Mouse (Mus musculus): ENCODE results near the gene Mafg. TPM values are rescaled to one million over a fixed set of nuclear protein-coding genes. Genes with fewer than 3 reads are reported as not detected.

The Mafg gene
- total and polyA plus RNA-seq, 3 experiments: 17.0 to 63.7 (median 29.3) TPM

DNA sequence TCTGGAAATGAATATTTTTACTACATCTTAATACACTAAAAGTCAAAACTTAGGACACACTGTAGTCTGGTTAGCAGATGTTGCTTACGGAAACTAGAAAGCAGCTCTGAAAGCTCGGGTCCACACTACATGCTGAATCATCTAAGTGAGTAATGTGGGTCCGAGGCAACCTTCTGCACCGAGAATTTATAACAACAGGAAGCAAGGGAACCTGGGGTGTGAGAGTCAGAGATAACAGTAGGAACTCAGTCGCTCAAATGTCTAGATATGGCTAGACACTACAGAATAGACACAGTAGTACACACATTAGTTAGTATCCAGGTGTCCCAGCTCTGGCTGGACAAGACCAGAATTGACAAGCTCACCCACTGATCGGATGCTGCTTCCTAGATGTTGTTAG, 44.9 kb downstream of the Mafg start:
- Histone ChIP-seq H3K36me3 (replicated peaks in 1 of 2; ENCODE audit: control insufficient read depth in 1 of 2, insufficient read depth in 1 of 2, low read length in 1 of 2) (peaks cover 67 to 91% of the 10 kb centered on the region in 2 experiments), H3K79me2 (replicated peaks; ENCODE audit: control insufficient read depth, extremely low read depth, insufficient read depth, poor library complexity, severe bottlenecking) (peaks cover 15% of the 10 kb centered on the region), H3K9me3 (replicated peaks; ENCODE audit: low read length) (peaks cover 4% of the 10 kb centered on the region), H3K9ac (ENCODE audit: insufficient read depth, low read depth) (no peak overlapping the region), H3K4me2 (ENCODE audit: insufficient read depth, low read depth, poor library complexity, severe bottlenecking) (no peak overlapping the region), H3K27me3 (replicated peaks) (no peaks in the 10 kb centered on the region), H3K27ac (ENCODE audit: insufficient read depth, low read depth) (no peak overlapping the region), H3K4me3 (replicated peaks in 1 of 3; ENCODE audit: low read depth in 2 of 3, low read length in 2 of 3, poor library complexity in 1 of 3) (no peak overlapping the region), H3K4me1 (ENCODE audit: control insufficient read depth in 1 of 2, insufficient read depth in 2 of 2) (peaks cover 0 to 2% of the 10 kb centered on the region in 2 experiments; a peak in 1 of 4 replicates)
- TF ChIP-seq MAX (IDR thresholded peaks at IDR 0.05; ENCODE audit: low read length) (no peak), USF2 (conservative IDR thresholded peaks at IDR 0.05; ENCODE audit: low read depth, low read length) (no peak), IRF4 (IDR thresholded peaks at IDR 0.05; ENCODE audit: low read depth, low read length) (no peak), ZKSCAN1 (IDR thresholded peaks at IDR 0.05; ENCODE audit: borderline replicate concordance, low read depth, low read length) (no peak), UBTF (IDR thresholded peaks at IDR 0.05; ENCODE audit: low read depth, low read length) (no peak), MAZ (IDR thresholded peaks at IDR 0.05; ENCODE audit: low read depth, low read length) (no peak), ZMIZ1 (IDR thresholded peaks at IDR 0.05; ENCODE audit: low read depth, low read length) (no peak), HCFC1 (IDR thresholded peaks at IDR 0.05; ENCODE audit: low read depth, low read length) (no peak), POLR2AphosphoS2 (IDR thresholded peaks at IDR 0.05; ENCODE audit: low read depth, low read length) (no peak), USF1 (IDR thresholded peaks at IDR 0.05; ENCODE audit: low read depth, low read length) (no peak), RAD21 (IDR thresholded peaks at IDR 0.05; ENCODE audit: low read depth, low read length) (no peak), MAFK (IDR thresholded peaks at IDR 0.05; ENCODE audit: insufficient replicate concordance, low read length) (no peak), NRF1 (IDR thresholded peaks at IDR 0.05; ENCODE audit: low read depth, low read length) (no peak), E2F4 (IDR thresholded peaks at IDR 0.05; ENCODE audit: insufficient replicate concordance, low read depth, low read length) (no peak), RCOR1 (conservative IDR thresholded peaks at IDR 0.05; ENCODE audit: low read depth, low read length) (no peak), SIN3A (IDR thresholded peaks at IDR 0.05; ENCODE audit: low read length) (no peak), EP300 (IDR thresholded peaks at IDR 0.05; ENCODE audit: low read length) (no peak), POLR2A (IDR thresholded peaks at IDR 0.05; ENCODE audit: low read depth, low read length) (no peak), SMC3 (IDR thresholded peaks at IDR 0.05; ENCODE audit: low read depth, low read length) (no peak), NELFE (IDR thresholded peaks at IDR 0.05; ENCODE audit: low read depth, low read length) (no peak)
- DNase-seq (ENCODE audit: extremely low read depth): no peak
- dilution Hi-C loops (cut with MboI; ENCODE audit: extremely low pct_ligation_motif_present, extremely low pct_unique_long_range_greater_than_20kb, low sequenced_read_pairs) (no loop called here), in situ Hi-C loops (cut with MboI; ENCODE audit: low pct_ligation_motif_present, low pct_unique_long_range_greater_than_20kb, low sequenced_read_pairs) (no loop called here)

DNA sequence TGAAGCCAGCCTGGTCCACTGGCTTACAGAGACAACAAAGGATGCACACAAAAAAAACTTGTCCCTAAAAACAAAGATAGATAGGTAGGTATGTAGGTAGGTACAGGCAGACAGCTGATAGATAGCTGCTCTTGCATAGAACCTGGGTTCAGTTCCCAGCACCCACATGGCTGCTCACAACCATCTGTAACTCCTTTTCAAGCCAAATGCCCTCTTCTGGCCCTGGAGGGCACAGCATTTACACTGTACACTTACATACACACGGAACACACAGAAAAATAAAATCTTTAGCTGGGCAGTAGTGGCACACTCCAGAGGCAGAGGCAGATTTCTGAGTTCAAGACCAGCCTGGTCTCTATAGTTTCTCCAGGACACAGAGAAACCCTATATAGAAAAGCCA, 49.5 kb downstream of the Mafg start:
- H3K79me2 ChIP-seq (replicated peaks; ENCODE audit: control insufficient read depth, extremely low read depth, insufficient read depth, poor library complexity, severe bottlenecking): peaks cover 24% of the 10 kb centered on the region
- dilution Hi-C loops (cut with MboI; ENCODE audit: extremely low pct_ligation_motif_present, extremely low pct_unique_long_range_greater_than_20kb, low sequenced_read_pairs) (no loop called here), in situ Hi-C loops (cut with MboI; ENCODE audit: low pct_ligation_motif_present, low pct_unique_long_range_greater_than_20kb, low sequenced_read_pairs) (no loop called here)
- peaks cover 47 to 63% of the 10 kb centered on the region in 2 experiments for H3K36me3 ChIP-seq (replicated peaks in 1 of 2; ENCODE audit: control insufficient read depth in 1 of 2, insufficient read depth in 1 of 2, low read length in 1 of 2)
- H3K9ac ChIP-seq (ENCODE audit: insufficient read depth, low read depth): no peak overlapping the region
- TF ChIP-seq POLR2A (IDR thresholded peaks at IDR 0.05; ENCODE audit: low read depth, low read length) (no peak), JUND (conservative IDR thresholded peaks at IDR 0.05; ENCODE audit: low read depth, low read length) (no peak), IRF4 (IDR thresholded peaks at IDR 0.05; ENCODE audit: low read depth, low read length) (no peak), CHD2 (IDR thresholded peaks at IDR 0.05; ENCODE audit: low read length) (no peak), NRF1 (IDR thresholded peaks at IDR 0.05; ENCODE audit: low read depth, low read length) (no peak), JUN (IDR thresholded peaks at IDR 0.05; ENCODE audit: insufficient read depth, low read depth, low read length) (no peak), CTCF (conservative IDR thresholded peaks at IDR 0.05 in 1 of 2, IDR thresholded peaks at IDR 0.05 in 1 of 2; ENCODE audit: low read depth in 2 of 2, low read length in 2 of 2) (no peak; a peak in 1 of 4 replicates), USF2 (conservative IDR thresholded peaks at IDR 0.05; ENCODE audit: low read depth, low read length) (no peak), POLR2AphosphoS2 (IDR thresholded peaks at IDR 0.05; ENCODE audit: low read depth, low read length) (no peak), ZNF384 (IDR thresholded peaks at IDR 0.05; ENCODE audit: low read depth, low read length) (no peak), NELFE (IDR thresholded peaks at IDR 0.05; ENCODE audit: low read depth, low read length) (no peak), UBTF (IDR thresholded peaks at IDR 0.05; ENCODE audit: low read depth, low read length) (no peak), SIN3A (IDR thresholded peaks at IDR 0.05; ENCODE audit: low read length) (no peak), TCF12 (IDR thresholded peaks at IDR 0.05; ENCODE audit: low read depth, low read length) (no peak)
- H3K4me1 ChIP-seq (ENCODE audit: control insufficient read depth in 1 of 2, insufficient read depth in 2 of 2): peaks cover 5 to 25% of the 10 kb centered on the region in 2 experiments
- no peak overlapping the region for H3K27ac ChIP-seq (ENCODE audit: insufficient read depth, low read depth)
- DNase-seq (ENCODE audit: extremely low read depth): no peak
- H3K27me3 ChIP-seq (replicated peaks): no peaks in the 10 kb centered on the region
- H3K9me3 ChIP-seq (replicated peaks; ENCODE audit: low read length): peaks cover 4% of the 10 kb centered on the region
- no peak overlapping the region for H3K4me3 ChIP-seq (replicated peaks in 1 of 3; ENCODE audit: low read depth in 2 of 3, low read length in 2 of 3, poor library complexity in 1 of 3)
- H3K4me2 ChIP-seq (ENCODE audit: insufficient read depth, low read depth, poor library complexity, severe bottlenecking): no peak overlapping the region

Data from CH12.LX (cell line).